Mouse (Mus musculus): Measurements from ENCODE around the gene Adi1. TPM values are rescaled to one million over a fixed set of nuclear protein-coding genes. Genes with fewer than 3 reads are reported as not detected.

The Adi1 gene
- total RNA-seq (2021), result 10 to 100 TPM; 41.9 to 44.4 TPM
- long read RNA-seq, partial matches to known transcripts, result 14 of 17 reads
- long read RNA-seq, other reads (novel, unspliced or antisense), result 1 of 17 reads

DNA sequence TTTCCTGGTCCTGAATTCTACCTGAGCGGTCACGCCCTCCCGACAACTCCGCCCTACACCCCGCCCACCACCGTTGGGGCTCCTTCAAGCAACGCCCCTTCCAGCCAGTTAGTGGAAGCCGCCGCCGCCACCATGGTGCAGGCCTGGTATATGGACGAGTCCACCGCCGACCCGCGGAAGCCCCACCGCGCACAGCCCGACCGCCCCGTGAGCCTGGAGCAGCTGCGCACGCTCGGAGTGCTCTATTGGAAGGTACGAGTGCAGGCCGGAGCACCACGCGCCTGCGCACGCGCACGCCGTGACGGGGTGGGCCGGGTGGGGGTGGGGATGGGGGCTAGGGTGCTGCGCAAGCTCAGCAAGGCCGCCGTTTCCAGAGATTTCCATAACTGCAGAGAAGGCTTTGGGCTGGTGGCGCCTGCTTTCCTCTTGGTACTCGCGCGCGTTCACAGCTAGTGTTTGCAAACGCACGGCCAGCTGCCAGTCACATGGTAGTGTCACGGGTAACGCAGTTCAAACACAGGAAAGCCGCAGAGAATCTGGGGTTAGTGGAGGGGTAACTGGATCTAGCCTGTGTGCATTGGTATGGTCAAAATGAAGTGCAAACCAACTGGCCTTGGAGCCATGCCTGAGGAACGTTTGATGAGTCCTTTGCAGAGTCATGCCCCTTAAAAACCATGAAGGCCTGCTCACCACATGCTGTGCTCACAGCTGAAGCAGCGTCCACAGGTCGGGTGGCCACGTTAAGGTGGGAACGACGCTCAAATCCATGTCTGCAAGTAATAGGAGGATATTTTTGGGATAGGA, at the start of gene Adi1:
Adi1 (plus strand) TSS at position 111 of the 804 bp plus-strand sequence.
- DNase-seq (ENCODE audit: low spot score in 2 of 2), result peak; percentile 81 to 89

DNA sequence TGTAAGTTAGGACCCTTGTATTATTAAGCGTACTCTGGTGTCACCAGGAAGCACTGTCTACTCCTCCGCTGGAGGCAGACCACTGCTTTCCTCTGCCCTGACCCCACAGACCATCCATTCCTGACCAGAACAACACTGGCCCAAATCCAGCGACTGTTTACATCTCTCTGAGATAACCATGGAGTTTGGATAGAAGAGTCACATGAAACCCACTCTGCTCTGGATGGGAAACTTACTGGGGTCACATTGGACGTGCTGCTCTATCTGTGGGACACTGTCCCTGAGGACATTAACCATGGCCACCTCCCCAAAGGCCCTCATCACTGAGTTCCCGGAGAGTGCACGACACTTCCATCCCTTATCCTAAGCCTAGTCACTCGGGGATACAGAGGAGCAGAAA, 49.6 kb upstream of the Adi1 start:
- DNase-seq (ENCODE audit: low spot score in 2 of 2), result no peak

DNA sequence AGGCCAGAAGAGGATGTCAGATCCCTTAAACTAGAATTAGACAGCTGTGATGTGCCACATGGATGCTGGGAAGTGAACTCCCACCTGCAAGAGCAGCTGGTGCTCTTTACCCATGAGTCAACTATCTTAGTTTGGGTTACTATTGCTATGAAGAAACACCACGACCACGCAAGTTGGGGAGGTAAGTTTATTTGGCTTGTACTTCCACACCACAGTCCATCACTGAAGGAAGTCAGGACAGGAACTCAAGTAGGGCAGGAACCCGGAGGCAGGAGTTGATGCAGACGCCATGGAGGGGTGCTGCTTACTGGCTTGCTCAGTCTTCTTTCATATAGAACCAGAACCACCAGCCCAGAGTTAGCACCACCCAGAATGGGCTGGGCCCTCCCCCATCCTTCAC, 47.9 kb upstream of the Adi1 start:
- DNase-seq (ENCODE audit: low spot score in 2 of 2), result no peak

DNA sequence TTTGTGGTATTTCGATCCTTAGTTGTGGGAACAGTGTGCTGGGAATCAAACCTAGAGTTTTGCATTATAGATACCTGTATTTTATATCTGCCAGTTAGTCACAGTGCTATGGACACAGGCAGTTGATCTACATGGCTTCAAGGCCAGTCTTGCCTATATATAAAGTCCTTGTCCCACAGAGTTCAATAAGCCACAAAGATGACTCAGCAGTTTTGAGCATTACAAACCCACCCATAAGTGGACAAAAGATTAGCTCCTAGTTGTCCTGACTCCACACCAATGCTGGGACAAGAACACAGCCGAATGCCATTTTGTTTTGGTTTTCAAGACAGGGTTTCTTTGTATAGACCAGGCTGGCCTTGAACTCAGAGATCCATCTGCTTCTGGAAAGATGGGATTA, 46.6 kb upstream of the Adi1 start:
- no peak for DNase-seq (ENCODE audit: low spot score in 2 of 2)

DNA sequence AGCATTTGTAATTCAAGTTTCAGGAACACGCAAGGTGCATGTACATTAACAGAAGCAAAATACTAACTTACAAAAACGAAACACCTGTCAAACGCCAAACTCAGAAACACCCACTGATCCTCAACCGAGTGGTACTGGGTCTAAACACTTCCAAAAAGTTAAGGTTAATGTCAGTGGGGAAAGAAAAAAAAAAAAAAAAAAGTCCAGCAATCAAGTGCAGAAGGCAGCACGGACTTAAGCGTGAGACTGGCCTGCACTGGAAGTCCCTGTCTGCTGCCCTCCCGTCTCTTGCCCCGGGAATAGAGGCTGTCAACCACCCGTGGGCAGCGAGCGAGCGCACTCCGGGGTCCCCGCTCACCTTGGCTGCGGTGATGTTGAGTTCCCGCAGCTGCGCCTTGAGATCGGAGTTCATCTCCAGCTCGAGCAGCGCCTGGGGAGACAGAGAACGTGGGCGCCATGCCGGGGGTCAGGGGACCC, 39.9 kb upstream of the Adi1 start:
- no peak for DNase-seq (ENCODE audit: low spot score in 2 of 2)

DNA sequence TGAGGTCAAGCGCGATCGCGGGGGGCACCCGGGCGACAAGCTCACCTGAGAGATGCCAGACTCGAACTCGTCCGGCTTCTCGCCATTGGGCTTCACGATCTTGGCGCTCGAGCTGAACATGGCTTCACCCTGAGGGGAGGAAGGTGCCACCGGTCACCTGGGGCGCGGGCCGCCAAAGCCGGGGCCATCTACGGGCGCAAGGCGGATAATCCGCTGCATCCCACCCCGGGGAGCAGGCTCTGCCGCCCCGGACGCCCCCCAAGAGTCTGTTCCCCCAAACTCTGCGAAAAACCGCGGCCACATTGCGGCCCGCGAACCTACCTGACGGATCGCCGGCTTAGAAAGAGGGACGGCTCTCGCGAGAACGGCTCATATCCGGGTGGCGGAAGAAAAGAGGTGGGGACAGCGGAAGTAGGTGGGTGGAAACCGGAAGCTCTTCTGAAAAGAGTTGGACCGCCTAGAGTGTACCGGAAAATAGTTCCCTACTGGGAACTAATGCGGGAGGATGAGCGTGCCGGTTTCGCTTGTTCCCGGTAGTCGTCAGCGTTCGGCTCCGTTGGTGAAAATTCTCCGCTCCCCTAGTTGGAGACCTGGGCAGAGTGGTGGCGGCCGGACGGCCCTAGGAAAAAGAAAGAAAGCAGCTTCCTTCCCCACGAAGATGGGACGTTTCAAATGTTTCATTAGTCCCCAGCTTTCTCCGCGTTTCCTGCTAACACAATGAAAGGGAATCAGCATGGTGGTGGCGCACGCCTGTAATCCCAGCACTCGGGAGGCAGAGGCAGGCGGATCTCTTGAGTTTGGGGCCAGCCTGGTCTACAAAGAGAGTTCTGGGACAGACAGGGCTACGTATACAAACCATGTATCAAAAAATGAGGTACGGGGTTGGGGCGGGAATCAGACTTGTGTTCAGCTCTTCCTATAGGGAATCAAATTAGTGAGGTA, 39.2 kb upstream of the Adi1 start, which contains the start of gene Rps7:
Rps7 (minus strand) TSS at position 419 of the 942 bp plus-strand sequence.
- peak; percentile 87 to 94 for DNase-seq (ENCODE audit: low spot score in 2 of 2)

DNA sequence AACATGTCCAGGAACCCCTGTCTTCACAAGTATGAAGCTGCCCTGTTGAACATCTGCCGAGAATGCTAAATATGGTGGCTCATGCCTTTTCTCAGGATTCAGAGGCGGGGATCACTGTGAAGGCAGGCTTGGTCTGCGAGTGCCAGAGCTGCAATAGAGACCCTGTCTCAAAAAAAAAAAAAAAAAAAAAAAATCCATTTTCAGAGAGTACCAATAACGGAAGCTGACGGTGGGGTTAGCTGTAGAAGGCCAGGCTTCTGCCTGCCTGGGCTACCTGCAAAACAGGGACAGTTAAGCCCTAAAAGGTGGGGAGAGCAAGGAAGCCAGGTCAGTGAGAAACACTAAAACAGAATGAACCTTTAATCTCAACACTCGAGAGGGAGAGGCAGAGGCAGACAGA, 38.5 kb upstream of the Adi1 start:
- no peak for DNase-seq (ENCODE audit: low spot score in 2 of 2)

DNA sequence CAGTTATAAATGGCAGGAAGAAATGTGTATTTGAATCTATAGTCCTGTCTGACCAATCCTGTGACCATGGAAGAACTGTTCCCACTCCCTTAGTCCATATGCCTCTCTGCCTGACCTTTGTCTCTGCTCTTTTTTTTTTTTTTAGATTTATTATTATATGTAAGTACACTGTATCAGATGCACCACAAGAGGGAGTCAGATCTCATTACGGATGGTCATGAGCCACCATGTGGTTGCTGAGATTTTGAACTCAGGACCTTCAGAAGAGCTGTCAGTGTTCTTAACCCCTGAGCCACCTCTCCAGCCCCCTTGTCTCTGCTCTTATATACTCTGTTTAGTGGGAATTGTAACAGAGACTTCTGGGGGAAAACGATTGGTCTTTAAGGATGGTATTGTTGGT, 36.3 kb upstream of the Adi1 start:
- DNase-seq (ENCODE audit: low spot score in 2 of 2), result no peak

DNA sequence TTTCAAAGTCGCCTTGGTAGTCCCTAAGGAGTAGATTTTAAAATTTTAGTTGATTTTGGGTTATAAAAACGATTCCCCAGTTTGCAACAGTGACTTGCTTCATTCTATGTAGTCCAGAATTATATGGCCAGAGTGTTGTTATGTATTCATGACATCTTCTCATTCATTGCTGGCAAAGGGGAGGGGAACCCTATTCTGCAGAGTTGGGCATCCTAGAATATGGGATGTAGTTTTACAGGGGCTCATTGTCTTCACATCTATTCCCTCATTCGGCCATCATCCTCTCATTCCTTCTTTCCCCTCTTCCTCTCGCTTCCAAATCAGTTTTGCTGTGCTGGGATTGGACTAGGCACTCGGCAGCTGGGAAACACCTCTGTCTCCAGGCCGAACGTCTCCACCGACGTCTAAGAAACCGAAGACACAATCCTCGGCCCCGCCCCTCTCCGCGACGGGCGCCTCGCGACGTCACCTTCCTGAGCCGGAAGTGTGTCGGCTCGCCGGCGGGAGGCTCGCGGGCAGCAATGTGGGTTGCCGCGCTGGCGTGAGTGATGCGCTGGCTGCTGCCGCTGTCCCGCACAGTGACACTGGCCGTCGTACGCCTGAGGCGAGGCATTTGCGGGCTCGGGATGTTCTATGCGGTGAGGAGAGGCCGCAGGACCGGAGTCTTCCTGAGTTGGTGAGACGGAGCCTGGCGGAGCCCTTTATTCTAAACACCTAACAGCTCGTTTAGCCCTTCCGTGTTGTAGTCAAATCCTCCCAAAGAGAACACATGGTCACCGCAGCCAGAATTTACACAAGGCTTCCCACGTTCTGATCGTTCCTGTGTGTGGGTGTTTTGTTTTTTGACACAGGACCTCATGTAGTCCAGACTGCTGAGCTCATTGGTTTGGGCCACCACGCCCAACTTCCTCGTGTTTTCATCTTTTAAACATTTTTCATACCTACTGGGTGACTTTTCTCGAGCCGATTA, 25.6 kb upstream of the Adi1 start, which contains the start of gene Rnaseh1:
Rnaseh1 (plus strand) TSS at position 462 of the 970 bp plus-strand sequence.
- DNase-seq (ENCODE audit: low spot score in 2 of 2), result peak; percentile 90 to 94

DNA sequence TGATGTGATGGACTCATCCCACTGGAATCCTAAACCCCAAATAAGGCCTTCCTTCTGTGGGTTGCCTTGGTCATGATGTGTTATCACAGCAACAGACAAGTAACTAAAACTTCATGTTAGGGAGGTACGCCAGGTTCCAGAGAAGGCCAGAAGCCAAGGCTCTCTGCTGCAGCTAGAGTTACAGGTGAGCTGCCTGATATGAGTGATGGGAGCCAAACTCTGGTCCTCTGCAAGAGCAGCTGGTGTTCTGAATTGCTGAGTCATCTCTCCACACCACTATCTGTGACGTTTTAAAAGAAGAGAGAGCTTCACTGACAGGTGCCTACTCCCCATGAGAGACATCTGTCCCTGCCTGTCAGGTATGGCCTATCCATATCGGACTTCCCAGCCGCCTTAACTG, 12.4 kb upstream of the Adi1 start:
- DNase-seq (ENCODE audit: low spot score in 2 of 2), result no peak

DNA sequence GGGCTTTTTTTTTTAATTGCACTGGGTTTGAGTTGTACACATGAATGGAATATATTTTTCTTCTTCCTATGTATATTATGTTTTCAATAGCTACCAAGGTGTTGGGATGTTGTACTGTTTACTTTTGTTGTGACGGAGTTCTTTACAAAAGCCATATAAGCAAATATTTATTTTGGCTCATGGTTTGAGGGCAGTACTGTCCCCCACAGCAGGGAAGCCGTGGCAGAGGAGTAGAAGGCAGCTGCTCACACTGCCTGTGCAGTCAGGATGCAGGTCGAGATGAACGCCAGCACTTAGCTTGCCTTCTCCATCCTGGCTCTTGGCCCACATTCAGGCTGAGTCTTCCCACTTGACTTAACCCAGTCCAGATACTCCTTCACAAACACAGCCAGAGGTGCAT, 8.3 kb upstream of the Adi1 start:
- no peak for DNase-seq (ENCODE audit: low spot score in 2 of 2)

DNA sequence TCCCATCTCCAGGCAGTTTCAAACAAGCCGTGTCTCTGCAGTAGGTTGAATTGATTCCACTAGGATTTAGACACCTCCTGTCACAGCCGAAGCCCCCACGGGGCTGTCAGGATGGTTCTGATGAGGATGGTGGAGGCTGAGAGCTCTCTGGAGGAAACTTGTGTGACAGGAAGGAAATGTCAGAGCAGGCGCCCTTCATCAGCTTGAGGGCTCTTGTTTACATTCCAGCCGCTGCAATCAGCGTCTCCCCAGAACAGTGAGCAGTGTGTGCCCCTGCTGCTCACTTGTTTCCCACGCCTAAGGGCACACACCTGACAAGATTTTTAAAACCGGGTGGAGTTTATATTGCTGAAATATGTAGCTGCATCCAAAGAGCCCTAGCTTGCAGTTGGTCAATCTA, 7.7 kb upstream of the Adi1 start:
- DNase-seq (ENCODE audit: low spot score in 2 of 2), result no peak

DNA sequence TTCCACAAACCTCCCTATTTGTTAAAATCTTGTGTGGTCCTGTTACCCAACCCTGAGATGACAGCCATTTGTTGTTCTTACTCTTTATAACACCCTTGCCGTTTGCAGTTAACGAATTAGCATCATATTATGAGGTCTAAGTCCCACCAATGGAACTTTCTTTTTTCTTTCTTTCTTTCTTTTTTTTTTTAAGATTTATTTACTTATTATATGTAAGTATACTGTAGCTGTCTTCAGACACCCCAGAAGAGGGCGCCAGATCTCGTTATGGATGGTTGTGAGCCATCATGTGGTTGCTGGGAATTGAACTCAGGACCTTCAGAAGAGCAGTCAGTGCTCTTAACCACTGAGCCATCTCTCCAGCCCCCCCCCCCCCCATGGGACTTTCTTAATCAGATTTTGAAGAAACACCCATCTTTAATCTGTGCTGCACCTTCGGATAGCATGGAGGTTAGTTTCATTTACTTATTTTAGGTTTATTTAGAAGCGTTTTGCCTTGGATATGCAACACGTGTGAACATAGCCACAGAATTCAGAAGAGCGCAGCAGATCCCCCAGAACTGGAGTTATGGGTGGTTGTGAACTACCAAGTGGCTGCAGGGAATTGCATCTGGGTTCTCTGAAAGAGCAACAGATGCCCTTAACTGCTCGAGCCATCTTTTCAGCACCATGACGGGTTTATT, 852 bp upstream of the Adi1 start:
- no peak for DNase-seq (ENCODE audit: low spot score in 2 of 2)

DNA sequence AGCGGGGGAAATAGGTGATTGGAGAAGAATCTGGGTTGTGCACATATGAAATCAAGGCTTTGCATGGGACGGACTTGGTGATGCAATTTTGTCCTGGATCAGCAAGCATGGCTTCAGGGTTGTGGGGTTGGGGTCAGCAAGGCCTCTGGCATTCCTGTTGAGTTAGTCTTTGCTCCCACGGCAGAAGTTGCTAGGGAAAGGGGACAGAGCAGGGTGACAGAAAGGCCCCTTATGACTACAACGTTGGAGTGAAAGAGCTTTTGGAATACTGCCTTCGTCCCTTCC, 836 bp downstream of the Adi1 start:
- DNase-seq (ENCODE audit: low spot score in 2 of 2), result no peak

DNA sequence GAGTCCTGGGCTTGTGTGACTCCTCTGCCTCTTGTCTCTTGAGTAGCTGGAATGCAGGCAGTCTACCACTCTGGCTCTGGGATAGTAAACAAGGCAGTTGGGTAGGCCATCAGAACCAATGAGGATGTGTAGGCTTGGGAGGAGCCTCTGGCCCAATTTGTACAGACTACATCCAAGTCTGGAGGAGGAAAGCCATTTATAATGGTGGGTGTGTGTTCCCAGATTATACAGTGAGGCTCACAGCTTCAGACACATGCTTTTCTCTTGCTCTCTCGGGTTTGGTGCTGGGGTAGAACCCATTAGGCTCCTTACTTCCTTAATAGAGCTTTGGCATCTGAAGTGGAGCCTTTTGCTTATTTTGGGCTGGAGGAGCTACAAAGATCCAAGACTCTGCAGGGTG, 9.6 kb downstream of the Adi1 start:
- no peak for DNase-seq (ENCODE audit: low spot score in 2 of 2)

DNA sequence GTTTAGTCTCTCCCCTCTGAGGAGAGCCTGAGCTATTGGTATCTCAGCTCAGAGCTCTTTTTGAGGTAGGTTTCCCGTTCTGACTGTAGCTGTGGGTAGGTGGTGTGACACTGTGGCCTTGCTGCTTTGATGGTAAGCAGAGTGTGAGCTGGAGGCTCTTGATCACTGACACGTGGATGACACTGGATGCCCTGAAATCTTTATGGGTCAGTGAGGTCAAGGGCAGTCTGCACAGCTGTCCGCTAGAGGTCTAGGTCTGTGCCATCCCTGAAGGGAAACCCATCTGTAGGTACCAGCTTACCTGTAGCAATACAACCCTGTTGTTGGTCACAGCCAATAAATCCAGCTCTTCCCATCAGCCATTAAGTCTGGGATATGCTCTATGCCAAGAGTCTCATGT, 10.7 kb downstream of the Adi1 start:
- DNase-seq (ENCODE audit: low spot score in 2 of 2), result no peak

DNA sequence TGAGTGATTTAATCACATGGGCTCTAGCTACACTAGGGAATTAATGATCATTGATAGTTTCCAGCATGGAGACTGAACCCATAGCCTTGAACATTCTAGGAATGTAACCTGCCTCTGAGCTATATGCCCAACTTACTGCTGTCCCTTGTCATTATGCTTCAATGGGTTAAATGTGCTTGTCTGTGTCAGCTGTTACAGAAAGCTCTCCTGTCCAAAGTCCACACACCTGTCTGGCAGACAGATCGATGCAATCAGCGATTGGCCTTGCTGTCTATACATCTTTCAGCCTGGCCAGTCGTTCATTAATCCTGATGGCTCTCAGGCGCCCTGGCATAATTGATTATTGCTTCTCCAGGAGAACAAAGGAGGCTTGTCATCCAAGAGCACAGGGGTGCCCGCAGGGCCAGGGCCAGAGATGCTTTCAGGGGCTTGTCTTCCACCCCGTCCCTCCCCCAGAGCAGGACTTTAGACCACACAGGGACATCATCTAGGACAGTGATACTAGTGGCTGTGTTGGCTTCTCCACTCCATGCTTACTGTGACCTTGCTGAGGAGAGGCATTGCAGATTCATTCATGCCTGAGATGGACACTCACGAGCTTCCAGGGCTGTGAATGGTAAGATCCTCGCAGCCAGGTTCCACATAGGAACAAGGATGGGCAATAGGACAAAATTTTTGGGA, 11.3 kb downstream of the Adi1 start:
- DNase-seq (ENCODE audit: low spot score in 2 of 2), result no peak

DNA sequence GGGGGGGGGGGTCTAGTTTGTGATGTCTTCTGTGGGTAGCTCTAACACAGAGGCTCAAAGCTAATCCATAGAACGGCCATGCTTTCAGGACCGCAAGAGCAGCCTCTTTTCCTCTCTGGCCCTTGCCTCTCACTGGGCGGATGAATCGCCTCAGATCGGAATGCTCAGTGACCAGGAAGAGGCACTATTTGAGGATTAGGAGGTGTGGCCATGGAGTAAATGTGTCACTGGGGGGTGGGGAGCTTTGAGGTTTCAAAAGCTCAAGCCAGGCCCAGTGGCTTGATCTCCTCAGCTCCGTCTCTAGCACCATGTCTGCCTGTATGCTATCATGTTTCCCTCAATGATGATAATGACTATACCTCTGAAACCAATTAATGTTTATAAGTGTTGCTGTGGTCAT, 14.0 kb downstream of the Adi1 start:
- DNase-seq (ENCODE audit: low spot score in 2 of 2), result no peak

DNA sequence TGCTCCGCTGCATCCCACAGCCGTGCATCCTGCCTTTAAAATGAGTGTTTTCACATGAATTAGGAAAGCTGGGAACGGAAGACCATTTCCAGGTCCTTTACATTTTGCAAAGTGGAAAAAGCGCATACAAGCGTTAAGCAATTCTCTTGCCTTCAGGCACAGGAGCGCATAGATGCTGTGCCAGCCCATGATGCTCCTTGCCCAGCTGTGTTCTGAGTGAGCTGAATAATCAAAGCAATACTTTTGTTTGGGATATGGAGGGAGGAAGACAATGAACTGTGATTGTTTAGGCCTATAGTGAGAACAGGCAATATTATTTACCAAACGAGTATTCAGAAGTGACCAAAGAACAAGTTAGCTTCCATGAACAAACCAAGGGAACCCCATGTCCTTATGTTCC, 15.7 kb downstream of the Adi1 start:
- no peak for DNase-seq (ENCODE audit: low spot score in 2 of 2)

DNA sequence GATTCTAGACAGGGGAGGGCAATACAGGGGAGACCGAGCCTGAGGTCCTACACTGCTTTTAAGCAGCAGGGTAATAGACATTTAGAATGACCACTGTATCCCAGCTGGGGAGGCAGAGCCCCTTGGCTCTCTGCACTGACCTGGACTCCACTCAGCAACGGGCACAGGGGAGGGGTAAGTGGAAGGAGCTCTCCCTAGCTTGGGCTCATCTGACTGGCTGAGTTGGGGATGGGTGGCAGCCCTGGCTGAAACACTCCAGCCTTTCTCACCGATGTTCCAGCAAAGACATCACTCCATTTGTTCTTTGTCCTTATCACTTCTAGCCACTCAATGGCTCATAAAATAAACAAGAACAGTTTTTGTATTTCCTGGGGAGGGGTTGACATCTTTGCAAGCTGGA, 18.7 kb downstream of the Adi1 start:
- no peak for DNase-seq (ENCODE audit: low spot score in 2 of 2)

All from layer of hippocampus, adult 18-20 months (tissue).